In genomic region chr7:133002271-133002670, GRCm38 (mm10) we compare ENCODE assay signal across 13 mouse cellular contexts.
"Had no signal": no experiment of that assay in that cellular context is flagged by ENCODE, and none has a peak within 500 bp of the region (broad histone marks: within the 10 kb centered on the region; RNA-seq: fewer than 3 reads in every experiment).

No protein-coding gene starts in this region.

- H3K4me1 ChIP-seq: midbrain, embryonic 12.5 days had no signal

- H3K4me3 ChIP-seq: limb, embryonic 12.5 days; liver, embryonic 13.5 days; lung, embryonic 15.5 days; midbrain, embryonic 12.5 days; myocyte; stomach, embryonic 15.5 days had no signal

- DNase-seq: kidney, adult 8-10 months; liver; liver, embryonic 13.5 days; liver, postnatal 0 days; lung, postnatal 14 days; retina, postnatal 1 day; thymus, adult 18-20 months; thymus, postnatal 14 days had no signal

- H3K27me3 ChIP-seq: limb, embryonic 12.5 days; liver, embryonic 13.5 days; lung, embryonic 15.5 days; midbrain, embryonic 12.5 days; stomach, embryonic 15.5 days had no signal

- H3K4me2 ChIP-seq: limb, embryonic 12.5 days; liver, embryonic 13.5 days; lung, embryonic 15.5 days; midbrain, embryonic 12.5 days; stomach, embryonic 15.5 days had no signal

- ATAC-seq: liver, postnatal 0 days had no signal

- H3K9ac ChIP-seq: limb, embryonic 12.5 days; liver, embryonic 13.5 days; liver, postnatal 0 days; lung, embryonic 15.5 days; midbrain, embryonic 12.5 days; stomach, embryonic 15.5 days had no signal

- H3K9me3 ChIP-seq: limb, embryonic 12.5 days; liver, embryonic 13.5 days; lung, embryonic 15.5 days; midbrain, embryonic 12.5 days; stomach, embryonic 15.5 days had no signal

- H3K27ac ChIP-seq: limb, embryonic 12.5 days; liver, embryonic 13.5 days; lung, embryonic 15.5 days; midbrain, embryonic 12.5 days; stomach, embryonic 15.5 days had no signal
